Mouse (Mus musculus): ENCODE results near the gene Klhl1.
"Not testable (repeated sequence)": the region's sequence is repeated elsewhere in the genome, so short reads cannot be mapped to it uniquely, and the experiment has no call there.

Klhl1 gene

DNA sequence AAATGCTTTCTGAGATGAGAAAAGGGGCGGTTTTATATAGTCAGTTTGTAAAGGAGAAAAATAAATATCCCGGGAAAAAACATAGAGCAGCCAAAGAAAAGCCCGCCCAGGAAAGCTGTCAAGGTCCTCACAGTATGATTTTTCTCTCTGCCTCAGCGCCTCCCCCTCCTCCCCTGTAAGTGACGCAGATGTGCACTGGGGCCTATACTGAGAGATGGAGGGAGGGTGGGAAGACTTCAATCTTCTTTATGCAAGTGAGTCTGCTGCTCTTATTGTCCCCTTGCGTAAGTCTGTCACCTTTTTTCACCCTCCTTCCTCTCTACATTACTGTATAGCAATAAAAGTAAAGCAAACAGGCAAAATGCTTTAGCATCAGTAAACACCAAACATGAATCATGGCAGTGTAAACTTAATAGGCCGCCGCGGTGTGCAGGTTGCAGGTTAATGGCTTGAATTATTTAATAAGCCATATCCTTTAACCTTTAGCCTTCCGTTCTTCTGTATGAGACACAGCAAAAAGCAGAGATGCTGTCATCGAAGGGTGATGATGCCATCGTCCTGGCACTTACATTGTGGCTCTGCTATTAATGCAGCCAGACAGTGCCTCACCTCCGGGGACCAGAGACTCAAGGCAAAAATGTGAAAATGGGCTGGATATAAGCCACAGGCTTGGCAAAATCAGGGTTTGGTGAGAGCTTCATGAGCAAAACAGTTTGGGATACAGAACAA is at the start of gene Klhl1:
Gene Klhl1 (minus strand): TSS at position 149 of the 729 bp plus-strand sequence.
- no peak for DNase-seq (ENCODE audit: low read depth, low spot score)

DNA sequence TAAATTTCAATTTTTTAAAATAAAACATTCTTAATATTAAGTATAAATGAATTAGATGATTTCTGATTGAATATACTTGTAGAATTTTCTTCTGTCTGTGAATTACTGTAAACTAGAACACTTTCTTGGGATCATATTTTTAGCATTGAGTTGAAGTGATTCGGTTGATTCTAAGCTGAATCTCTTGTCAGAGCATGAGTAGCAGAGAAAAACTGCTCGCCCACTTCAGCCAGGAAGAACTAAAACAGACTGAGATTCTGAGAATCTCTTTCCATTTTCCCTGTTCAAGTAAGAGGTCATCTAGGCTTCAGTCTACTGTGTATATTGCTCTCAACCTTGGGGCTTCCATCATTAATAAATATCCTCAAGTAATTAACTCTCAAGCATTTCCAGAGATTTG is 34.8 kb upstream of the Klhl1 start:
- no peak for DNase-seq (ENCODE audit: low read depth, low spot score)

- no peak for DNase-seq (ENCODE audit: low read depth, low spot score)
These were observed 550 bp downstream of the Klhl1 start for GRCm38 (mm10) chr14:96518151-96518953.

- DNase-seq (ENCODE audit: low read depth, low spot score): no peak
These were observed 1.2 kb downstream of the Klhl1 start for GRCm38 (mm10) chr14:96517727-96518126.

DNA sequence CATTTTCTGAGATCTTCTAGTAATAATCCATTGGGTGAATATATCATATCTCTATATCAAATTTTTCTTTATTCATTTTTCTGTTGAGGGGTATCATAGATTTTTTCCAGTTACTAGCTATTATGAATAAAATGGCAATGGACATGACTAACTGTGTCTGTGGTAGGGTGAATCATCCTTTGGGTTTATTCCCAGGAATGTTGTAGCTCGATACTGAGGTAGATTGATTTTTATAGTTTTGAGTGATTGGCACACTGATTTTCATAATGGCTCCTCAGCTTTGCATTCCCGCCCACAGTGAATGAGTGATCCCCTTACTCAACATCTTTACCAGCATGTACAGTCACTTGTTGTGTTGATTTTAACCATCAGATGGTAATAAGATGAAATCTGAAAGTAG is 19.0 kb downstream of the Klhl1 start:
- no peak for DNase-seq (ENCODE audit: low read depth, low spot score)

DNA sequence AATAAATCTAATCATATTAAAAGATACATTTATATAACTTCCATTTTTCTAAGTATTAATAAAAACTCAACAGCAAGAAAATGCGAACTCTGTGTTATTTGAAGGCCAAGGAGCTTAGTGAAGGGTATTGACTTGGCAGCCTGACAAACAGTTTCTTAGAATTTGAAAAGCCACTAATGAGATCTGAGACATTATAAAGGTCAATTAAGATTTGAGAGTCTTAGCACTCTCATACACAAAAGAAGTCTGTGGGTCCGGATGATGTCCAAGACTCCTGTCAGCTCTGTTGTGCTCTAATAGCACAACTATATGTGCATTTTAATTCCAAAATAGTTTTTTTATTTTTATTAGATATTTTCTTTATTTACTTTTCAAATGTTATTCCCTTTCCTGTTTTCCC is 47.1 kb downstream of the Klhl1 start:
- no peak for DNase-seq (ENCODE audit: low read depth, low spot score)

DNA sequence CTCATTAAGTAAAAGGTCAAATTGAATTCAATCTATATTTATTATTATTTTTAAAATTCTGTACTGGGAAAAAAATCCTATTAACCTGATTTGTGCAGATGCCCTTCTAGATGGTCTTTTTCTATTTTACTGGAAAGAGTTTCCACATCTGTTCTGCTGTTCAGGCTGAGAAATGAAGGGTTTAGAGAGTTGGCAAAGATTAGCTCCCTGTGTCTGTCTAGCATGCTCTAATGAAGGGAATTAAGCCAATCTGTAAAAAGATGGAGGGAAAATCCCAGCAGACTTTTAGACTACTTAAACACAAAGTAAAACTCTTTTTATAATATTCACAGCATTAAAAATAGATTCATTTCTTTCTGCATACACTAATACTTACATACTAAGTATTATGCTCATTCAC is 47.6 kb downstream of the Klhl1 start:
- DNase-seq (ENCODE audit: low read depth, low spot score): no peak

DNA sequence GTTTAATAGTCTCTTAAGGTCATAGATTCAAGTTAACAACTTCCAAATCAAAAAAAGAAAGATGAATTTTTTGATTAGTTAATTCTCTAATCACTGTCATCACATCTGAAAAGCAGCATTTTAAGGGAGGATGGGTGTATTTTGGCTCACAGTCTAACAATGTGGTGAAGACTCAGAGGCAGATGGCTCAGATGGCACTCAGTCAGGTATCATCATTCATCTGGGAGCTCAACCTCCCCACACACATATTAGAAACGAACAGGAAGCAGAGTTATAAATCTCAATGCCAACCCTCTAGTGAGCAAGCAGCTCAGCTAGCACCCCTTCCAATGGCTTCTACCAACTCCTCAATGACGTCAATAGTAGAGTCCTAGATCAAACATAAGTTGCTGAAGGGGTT is 57.1 kb downstream of the Klhl1 start:
- no peak for DNase-seq (ENCODE audit: low read depth, low spot score)

DNA sequence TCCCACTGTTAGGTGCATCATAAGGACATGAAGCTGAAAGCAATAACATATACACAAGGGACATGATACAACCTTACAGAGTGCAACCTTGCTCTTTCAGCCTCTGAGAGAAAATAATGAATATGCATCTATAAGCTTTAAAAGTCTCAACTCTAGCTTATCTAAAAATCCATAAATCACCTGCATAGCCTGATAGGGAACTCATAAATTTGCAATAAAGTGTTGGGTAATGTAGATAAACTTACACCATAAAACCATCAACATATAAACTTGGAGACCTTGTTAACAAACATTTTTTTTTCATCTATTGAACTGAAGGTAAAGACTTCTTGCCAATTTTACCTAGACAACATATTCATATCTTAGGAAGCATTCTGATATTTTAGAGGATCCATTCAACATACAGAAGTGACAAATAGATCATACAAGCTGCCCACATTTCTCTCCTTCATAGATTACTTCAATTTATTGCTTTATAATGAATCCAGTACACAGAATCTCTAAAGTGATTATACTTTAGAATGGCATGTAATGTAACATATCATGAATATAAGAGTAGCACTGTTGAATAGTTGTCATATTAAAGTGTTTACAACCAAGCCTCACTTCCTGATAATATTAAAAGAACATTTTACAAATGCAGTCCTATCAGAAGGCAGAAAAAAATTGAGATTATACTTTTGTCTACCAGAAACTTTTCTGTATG is 126.7 kb downstream of the Klhl1 start:
- no peak for DNase-seq (ENCODE audit: low read depth, low spot score)

GRCm38 (mm10) chr14:96362727-96363126 is 156.2 kb downstream of the Klhl1 start:
- no peak for DNase-seq (ENCODE audit: low read depth, low spot score)

DNA sequence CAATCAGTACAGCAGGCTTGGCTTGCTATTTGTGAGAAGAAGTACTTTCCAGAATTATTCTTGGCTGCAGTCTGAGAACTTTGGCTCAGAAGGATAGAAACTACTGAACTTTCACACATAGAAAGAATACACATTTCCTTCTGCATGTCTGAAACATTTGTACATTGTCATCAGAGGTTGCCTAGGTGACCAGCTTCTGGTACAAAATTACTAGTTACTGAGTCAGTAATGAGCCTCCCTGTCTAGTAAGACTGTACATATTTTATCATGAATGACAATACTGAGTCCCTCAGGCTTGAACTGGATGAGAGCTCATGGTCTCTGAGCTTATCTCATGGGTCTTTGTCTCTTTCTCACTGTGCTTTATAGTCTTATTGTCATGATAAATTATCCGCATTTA is 170.7 kb downstream of the Klhl1 start:
- no peak for DNase-seq (ENCODE audit: low read depth, low spot score)

DNA sequence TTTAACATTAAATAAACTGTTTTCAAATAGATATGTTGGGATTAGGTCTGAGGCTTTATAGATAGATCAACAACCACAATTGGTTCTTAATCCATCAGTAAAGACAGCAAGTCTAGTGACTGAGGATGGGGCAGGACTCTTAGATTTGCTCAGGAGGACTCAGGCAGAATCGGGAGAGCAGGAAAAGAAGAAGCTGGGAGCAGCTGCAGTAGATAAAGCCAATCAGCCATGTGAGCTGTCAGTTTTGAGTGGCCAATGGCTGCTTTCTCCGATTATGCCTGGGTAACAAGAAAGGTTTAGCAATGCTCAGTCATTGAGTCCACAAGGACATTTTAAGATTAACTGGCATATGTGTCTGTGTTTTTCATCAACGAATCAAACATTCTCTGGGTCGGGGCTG is 187.8 kb downstream of the Klhl1 start:
- DNase-seq (ENCODE audit: low read depth, low spot score): no peak

- no peak for DNase-seq (ENCODE audit: low read depth, low spot score)
These were observed 301.0 kb downstream of the Klhl1 start for GRCm38 (mm10) chr14:96217805-96218441.

GRCm38 (mm10) chr14:96194795-96195194 is 324.1 kb downstream of the Klhl1 start:
- DNase-seq (ENCODE audit: low read depth, low spot score): not testable (repeated sequence)

DNA sequence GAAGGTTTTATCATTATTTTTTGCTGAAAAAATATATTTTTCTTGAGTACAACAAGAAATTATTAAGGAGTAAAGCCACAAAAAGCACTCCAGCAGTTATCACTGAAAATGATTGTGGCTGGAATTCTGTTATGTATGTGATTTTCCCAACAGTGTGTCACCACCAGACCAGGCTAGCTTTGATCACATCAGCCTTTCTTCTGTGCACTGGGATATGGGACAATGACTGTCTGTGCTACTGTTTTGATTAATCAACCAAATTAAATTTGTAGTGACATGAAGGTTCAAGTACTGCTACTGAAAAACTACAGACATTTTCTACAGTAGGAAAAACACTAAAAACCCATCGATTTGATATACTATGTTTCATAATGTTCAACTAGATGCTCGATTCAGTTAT is 344.4 kb downstream of the Klhl1 start:
- no peak for DNase-seq (ENCODE audit: low read depth, low spot score)

GRCm38 (mm10) chr14:96143137-96143536 is 375.8 kb downstream of the Klhl1 start:
- no peak for DNase-seq (ENCODE audit: low read depth, low spot score)

GRCm38 (mm10) chr14:96140246-96140645 is 378.7 kb downstream of the Klhl1 start:
- no peak for DNase-seq (ENCODE audit: low read depth, low spot score)

- no peak for DNase-seq (ENCODE audit: low read depth, low spot score)
These were observed 411.5 kb downstream of the Klhl1 start for GRCm38 (mm10) chr14:96107396-96107795.

- DNase-seq (ENCODE audit: low read depth, low spot score): no peak
These were observed 437.2 kb downstream of the Klhl1 start for GRCm38 (mm10) chr14:96081681-96082207.

DNA sequence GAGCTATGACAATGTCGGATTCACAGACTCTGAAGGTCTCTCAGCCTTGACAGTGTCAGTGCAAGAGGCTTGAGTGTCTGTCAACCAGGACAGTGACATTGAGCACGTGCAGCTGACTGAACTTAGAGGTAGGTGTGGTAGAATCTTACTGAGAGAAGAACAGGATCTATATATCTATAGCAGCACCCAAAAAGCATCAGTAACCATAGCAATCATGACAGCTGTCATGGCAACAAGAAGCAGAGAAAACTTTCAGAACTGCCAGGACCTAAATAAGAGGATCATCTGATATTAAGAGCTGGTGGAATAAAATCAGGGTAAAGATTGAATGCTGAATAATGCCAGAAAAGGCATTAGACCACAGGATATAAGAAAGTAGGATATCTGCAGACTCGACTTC is 453.0 kb downstream of the Klhl1 start:
- no peak for DNase-seq (ENCODE audit: low read depth, low spot score)

Data from retina, adult 2 months (tissue).